Mouse (Mus musculus) ES-E14 (cell line): ENCODE data around the gene Actr6. TPM values are rescaled to one million over a fixed set of nuclear protein-coding genes. Genes with fewer than 3 reads are reported as not detected.

Experiments
- DNase-seq: peaks from one replicate; pipeline ENCODE4 v3.0.0-alpha.2; 2013; ENCODE audit warnings: low read depth, low spot score
- H3K27ac ChIP-seq: 2 replicates; pipeline ENCODE4 v1.5.1; 2012; ENCODE audit warnings: low read depth, mild to moderate bottlenecking, low read length, moderate library complexity, mixed read lengths; ENCODE audit not compliant: poor library complexity, insufficient read depth, severe bottlenecking
- H3K36me3 ChIP-seq: 2 replicates; pipeline ENCODE4 v1.6.1; 2012; ENCODE audit warnings: mild to moderate bottlenecking, low read length, moderate library complexity, mixed read lengths; ENCODE audit not compliant: control insufficient read depth, poor library complexity, insufficient read depth, severe bottlenecking
- H3K4me1 ChIP-seq, 2 experiments: fragments of 150-350 bp in 1 of 2; sonication (generic) in 1 of 2; 2 replicates each; pipeline ENCODE4 v1.6.1; 2012; ENCODE audit warnings: low read length in 2 of 2, mild to moderate bottlenecking in 1 of 2, mixed read lengths in 1 of 2; ENCODE audit not compliant: control insufficient read depth in 2 of 2, insufficient read depth in 2 of 2, poor library complexity in 1 of 2
- H3K4me3 ChIP-seq, 2 experiments: fragments of 150-350 bp in 1 of 2; sonication (generic) in 1 of 2; 2 replicates each; pipeline ENCODE4 v1.5.1; 2012; ENCODE audit warnings: low read length in 2 of 2, low read depth in 1 of 2, mild to moderate bottlenecking in 1 of 2, mixed read lengths in 1 of 2; ENCODE audit not compliant: insufficient read depth in 1 of 2, poor library complexity in 1 of 2, severe bottlenecking in 1 of 2
- H3K9ac ChIP-seq: 2 replicates; pipeline ENCODE4 v1.6.1; 2012; ENCODE audit warnings: low read depth, mild to moderate bottlenecking, low read length, mixed read lengths; ENCODE audit not compliant: poor library complexity, insufficient read depth, severe bottlenecking
- H3K9me3 ChIP-seq: fragments of 150-350 bp; sonication (generic); 2 replicates; pipeline ENCODE4 v1.6.1; 2012; ENCODE audit warnings: low read depth, mild to moderate bottlenecking, low read length; ENCODE audit not compliant: control insufficient read depth, insufficient read depth
- CHD2 ChIP-seq: IDR thresholded peaks from 2 replicates; pipeline ENCODE4 v1.6.1; 2014; ENCODE audit warnings: mild to moderate bottlenecking, low read depth, low read length, inconsistent platforms
- HCFC1 ChIP-seq: IDR thresholded peaks from 2 replicates; pipeline ENCODE4 v1.6.1; 2012; ENCODE audit warnings: low read length, inconsistent platforms, borderline replicate concordance; ENCODE audit not compliant: insufficient read depth
- MAFK ChIP-seq: IDR thresholded peaks from 2 replicates; pipeline ENCODE4 v1.6.1; 2014; ENCODE audit warnings: mild to moderate bottlenecking, low read depth, low read length, inconsistent platforms; ENCODE audit not compliant: insufficient read depth
- ZC3H11A ChIP-seq: IDR thresholded peaks from 2 replicates; pipeline ENCODE4 v1.6.1; 2012; ENCODE audit warnings: low read depth, mild to moderate bottlenecking, inconsistent platforms, low read length, borderline replicate concordance
- ZNF384 ChIP-seq: IDR thresholded peaks from 2 replicates; pipeline ENCODE4 v1.6.1; 2012; ENCODE audit warnings: low read depth, low read length, inconsistent platforms
- in situ Hi-C, 2 experiments: fragments of 600-800 bp; cut with MboI; formaldehyde crosslinking; loops; one replicate each; pipeline ENCODE4 v1.15.1; 2025; ENCODE audit warnings: low sequenced_read_pairs in 2 of 2, inconsistent platforms in 1 of 2; ENCODE audit not compliant: unreplicated experiment in 2 of 2
- total RNA-seq: library from RNA; depleted of rRNA; stranded (reverse); fragments of 300-350 nt; gene quantifications from 2 replicates; pipeline ENCODE4 v1.2.3, GENCODE M21; 2012

Actr6 gene
- total RNA-seq, 1 experiment = 17.2 TPM

DNA sequence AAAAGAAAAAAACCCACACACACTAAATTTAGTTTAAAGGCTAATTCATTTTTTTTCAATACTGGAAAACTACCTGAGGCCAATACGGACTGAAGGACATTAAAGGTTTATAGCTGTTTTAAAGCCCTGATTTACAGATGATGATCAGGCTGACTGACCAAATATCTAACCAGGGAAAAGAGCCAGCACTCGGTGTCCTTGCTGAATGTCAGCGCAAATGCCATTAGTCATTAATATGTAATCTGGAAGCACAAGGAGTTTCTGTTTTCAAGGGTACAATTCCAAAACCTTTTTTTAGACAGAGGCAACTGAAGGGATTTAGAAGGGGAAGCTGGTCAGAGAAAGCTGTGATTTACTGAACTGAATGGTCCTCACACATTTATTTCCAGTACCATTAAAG lies 11.3 kb downstream of the Actr6 start:
- H3K27ac ChIP-seq = no peak overlapping the region
- H3K9me3 ChIP-seq = no peaks in the 10 kb centered on the region
- DNase-seq = no peak
- TF ChIP-seq HCFC1 (no peak), ZNF384 (no peak), MAFK (no peak), ZC3H11A (no peak), CHD2 (no peak)
- H3K36me3 ChIP-seq = peaks cover 13% of the 10 kb centered on the region
- H3K4me3 ChIP-seq = no peak overlapping the region
- no peaks in the 10 kb centered on the region for H3K4me1 ChIP-seq
- in situ Hi-C loops = no loop called here
- no peak overlapping the region for H3K9ac ChIP-seq

DNA sequence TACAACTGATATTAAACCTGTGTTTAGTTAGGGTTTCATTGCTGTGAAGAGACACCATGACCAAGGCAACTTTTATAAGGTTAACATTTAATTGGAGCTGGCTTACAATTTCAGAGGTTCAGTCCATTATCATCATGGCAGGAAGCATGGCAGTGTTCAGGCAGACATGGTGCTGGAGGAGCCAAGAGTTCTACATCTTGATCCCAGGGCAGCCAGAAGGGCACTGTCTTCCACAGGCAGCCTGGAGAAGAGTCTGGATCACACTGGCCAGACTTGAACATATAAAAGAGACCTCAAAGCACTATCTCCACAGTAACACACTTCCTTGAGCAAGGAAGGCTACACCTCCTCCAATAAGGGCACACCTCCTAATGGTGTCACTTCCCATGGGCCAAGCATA lies 11.8 kb downstream of the Actr6 start:
- no peak overlapping the region for H3K27ac ChIP-seq
- no peaks in the 10 kb centered on the region for H3K4me1 ChIP-seq
- in situ Hi-C loops = no loop called here
- peaks cover 15% of the 10 kb centered on the region for H3K36me3 ChIP-seq
- no peaks in the 10 kb centered on the region for H3K9me3 ChIP-seq
- no peak overlapping the region for H3K9ac ChIP-seq
- no peak for DNase-seq
- H3K4me3 ChIP-seq = no peak overlapping the region
- TF ChIP-seq ZNF384 (no peak), CHD2 (no peak), HCFC1 (no peak), MAFK (no peak), ZC3H11A (no peak)

DNA sequence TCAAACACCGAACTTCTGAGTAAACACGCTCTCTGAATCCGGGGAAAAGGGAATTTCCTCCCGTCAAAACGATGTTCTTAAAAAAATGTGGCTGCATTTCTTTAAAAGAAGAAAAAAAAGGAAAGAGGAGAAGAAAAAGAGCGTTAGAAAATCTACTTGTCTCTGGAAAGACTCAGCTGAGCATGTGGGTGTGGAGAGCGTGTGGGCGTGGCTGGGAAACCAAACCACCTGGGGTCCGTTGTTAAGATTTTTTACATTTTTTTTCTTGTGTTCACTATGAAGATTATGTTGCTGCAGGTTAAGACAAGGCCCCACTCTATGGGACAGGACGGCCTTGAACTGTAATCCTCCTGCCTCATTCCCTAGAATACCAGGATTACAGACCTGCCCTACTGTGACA lies 17.2 kb downstream of the Actr6 start:
- in situ Hi-C loops = no loop called here
- Histone ChIP-seq H3K4me3 (no peak overlapping the region), H3K36me3 (peaks cover 10% of the 10 kb centered on the region), H3K9ac (no peak overlapping the region), H3K27ac (no peak overlapping the region), H3K4me1 (0 out of 4 replicates have a peak, but pooled peaks cover 0 to 3% of the 10 kb centered on the region in 2 experiments), H3K9me3 (no peaks in the 10 kb centered on the region)
- no peak for TF ChIP-seq CHD2
- TF ChIP-seq ZNF384 = no peak
- TF ChIP-seq HCFC1 = no peak
- TF ChIP-seq ZC3H11A = no peak
- TF ChIP-seq MAFK = no peak
- no peak for DNase-seq

DNA sequence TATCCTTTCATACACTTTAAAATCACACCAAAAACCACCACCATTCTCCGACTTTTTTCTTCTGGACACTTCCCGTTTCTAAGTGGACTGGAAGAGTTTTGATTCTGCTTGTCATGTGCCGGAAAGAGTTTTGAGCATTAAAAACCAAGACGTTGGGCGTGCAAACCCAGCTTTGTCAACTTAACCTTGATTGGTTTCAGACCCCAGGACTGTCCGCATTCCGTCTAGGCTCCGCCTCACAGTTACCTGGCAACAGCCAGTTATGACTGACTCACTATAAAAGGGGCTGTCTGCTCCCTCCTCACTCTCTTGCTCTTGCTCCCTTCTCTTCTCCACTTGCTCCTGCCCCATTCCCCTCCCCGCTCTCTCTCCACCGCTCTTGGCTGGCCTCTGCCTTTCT lies 23.4 kb downstream of the Actr6 start:
- Histone ChIP-seq H3K4me1 (peaks cover 2 to 4% of the 10 kb centered on the region in 2 experiments; a peak in 2 of 4 replicates), H3K9me3 (no peaks in the 10 kb centered on the region), H3K36me3 (peaks cover 3% of the 10 kb centered on the region; the same call in 1 of the 2 replicates), H3K4me3 (peak overlapping the region in 1 of 2 experiments; percentile 31; a peak in 1 of 4 replicates), H3K9ac (no peak overlapping the region), H3K27ac (no peak overlapping the region)
- no peak for DNase-seq
- TF ChIP-seq MAFK (no peak), HCFC1 (no peak), ZC3H11A (no peak), CHD2 (no peak), ZNF384 (no peak)
- in situ Hi-C loops = no loop called here

DNA sequence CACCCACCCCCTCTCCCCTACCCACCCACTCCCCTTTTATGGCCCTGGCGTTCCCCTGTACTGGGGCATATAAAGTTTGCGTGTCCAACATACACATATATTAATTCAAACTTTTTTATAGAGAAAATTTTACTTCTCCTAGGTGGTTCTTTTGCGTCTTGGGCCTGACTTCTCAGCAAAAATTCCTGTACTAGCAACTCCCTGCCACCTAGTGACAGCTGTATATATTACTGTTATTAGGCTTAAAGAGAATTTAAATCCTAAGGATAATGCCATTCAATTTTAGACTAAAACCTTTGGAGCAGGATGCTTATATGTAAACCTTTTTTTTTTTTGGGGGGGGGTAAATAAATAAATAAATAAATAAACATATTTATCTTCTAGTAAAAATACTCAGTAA lies 24.7 kb downstream of the Actr6 start:
- in situ Hi-C loops = no loop called here
- Histone ChIP-seq H3K9me3 (no peaks in the 10 kb centered on the region), H3K9ac (no peak overlapping the region), H3K4me1 (peaks cover 2 to 6% of the 10 kb centered on the region in 2 experiments; a peak in 2 of 4 replicates), H3K27ac (no peak overlapping the region), H3K36me3 (no peaks in the 10 kb centered on the region), H3K4me3 (no peak overlapping the region)
- TF ChIP-seq ZC3H11A = no peak
- no peak for TF ChIP-seq MAFK
- TF ChIP-seq CHD2 = no peak
- TF ChIP-seq HCFC1 = no peak
- TF ChIP-seq ZNF384 = no peak
- DNase-seq = no peak
